Mouse (Mus musculus) ES-CJ7 (cell line): ENCODE measurements around the gene Gtf2f1.

Experiments
- DNase-seq: peaks from one replicate; pipeline ENCODE4 v3.0.0; 2011; ENCODE audit warnings: low read depth, low spot score

Gene Gtf2f1

GRCm38 (mm10) chr17:57011236-57012141, at the start of gene Gtf2f1, which contains the start of gene Gm17949:
Gene Gtf2f1, minus strand, starts transcription at chr17:57011288.
Gene Gm17949, plus strand, starts transcription at chr17:57011469.
- DNase-seq = peak; percentile 99

- peak; percentile 98 for DNase-seq
Measured at GRCm38 (mm10) chr17:57060231-57060801, 49.2 kb upstream of the Gtf2f1 start.

GRCm38 (mm10) chr17:57059486-57059977, 48.4 kb upstream of the Gtf2f1 start, which contains the start of gene Slc25a23:
Gene Slc25a23, minus strand, starts transcription at chr17:57059863.
- DNase-seq = peak; percentile 87

- DNase-seq = no peak
Measured at GRCm38 (mm10) chr17:57058891-57059485, 47.9 kb upstream of the Gtf2f1 start, which contains the start of gene Crb3. Gene Crb3, plus strand, starts transcription at chr17:57059105.

- no peak for DNase-seq
Measured at GRCm38 (mm10) chr17:57056246-57056645, 45.2 kb upstream of the Gtf2f1 start.

- peak; percentile 78 for DNase-seq
Measured at GRCm38 (mm10) chr17:57051679-57052078, 40.6 kb upstream of the Gtf2f1 start.

- DNase-seq = no peak
Measured at GRCm38 (mm10) chr17:57048816-57049215, 37.7 kb upstream of the Gtf2f1 start.

- peak; percentile 95 for DNase-seq
Measured at GRCm38 (mm10) chr17:57047406-57047805, 36.3 kb upstream of the Gtf2f1 start.

GRCm38 (mm10) chr17:57041554-57041953, 30.5 kb upstream of the Gtf2f1 start, which contains the start of gene Slc25a41:
Gene Slc25a41, minus strand, starts transcription at chr17:57041654.
- DNase-seq = no peak

GRCm38 (mm10) chr17:57038978-57039377, 27.9 kb upstream of the Gtf2f1 start:
- DNase-seq = peak; percentile 64

- DNase-seq = peak; percentile 26
Measured at GRCm38 (mm10) chr17:57032854-57033253, 21.8 kb upstream of the Gtf2f1 start.

- DNase-seq = peak; percentile 100
Measured at GRCm38 (mm10) chr17:57031661-57032420, 20.8 kb upstream of the Gtf2f1 start.

- peak; percentile 44 for DNase-seq
Measured at GRCm38 (mm10) chr17:57030931-57031660, 20.0 kb upstream of the Gtf2f1 start, which contains the start of gene Khsrp. Gene Khsrp, minus strand, starts transcription at chr17:57031522.

- DNase-seq = no peak
Measured at GRCm38 (mm10) chr17:57029691-57030090, 18.6 kb upstream of the Gtf2f1 start.

- no peak for DNase-seq
Measured at GRCm38 (mm10) chr17:57027471-57027870, 16.4 kb upstream of the Gtf2f1 start.

- no peak for DNase-seq
Measured at GRCm38 (mm10) chr17:57020960-57021359, 9.9 kb upstream of the Gtf2f1 start.

- no peak for DNase-seq
Measured at GRCm38 (mm10) chr17:57019693-57020092, 8.6 kb upstream of the Gtf2f1 start.

GRCm38 (mm10) chr17:57012245-57012795, 1.2 kb upstream of the Gtf2f1 start:
- DNase-seq = no peak

GRCm38 (mm10) chr17:57010911-57011235, 215 bp downstream of the Gtf2f1 start:
- no peak for DNase-seq
